Mouse (Mus musculus) brain, embryonic 14.5 days (tissue): Measurements from ENCODE around the gene Aebp2.

Source experiments
- CTCF ChIP-seq: fragments of 200-500 bp; IDR thresholded peaks from 2 replicates; pipeline ENCODE4 v1.5.1; 2012; ENCODE audit warnings: inconsistent platforms, mild to moderate bottlenecking, moderate library complexity, borderline replicate concordance; ENCODE audit not compliant: insufficient read depth, insufficient read length; ENCODE audit errors: extremely low read depth
- POLR2A ChIP-seq: fragments of 200-500 bp; IDR thresholded peaks from 2 replicates; pipeline ENCODE4 v1.6.1; 2012; ENCODE audit warnings: mild to moderate bottlenecking, inconsistent platforms, borderline replicate concordance; ENCODE audit not compliant: poor library complexity, insufficient read depth, insufficient read length, severe bottlenecking; ENCODE audit errors: extremely low read depth

DNA sequence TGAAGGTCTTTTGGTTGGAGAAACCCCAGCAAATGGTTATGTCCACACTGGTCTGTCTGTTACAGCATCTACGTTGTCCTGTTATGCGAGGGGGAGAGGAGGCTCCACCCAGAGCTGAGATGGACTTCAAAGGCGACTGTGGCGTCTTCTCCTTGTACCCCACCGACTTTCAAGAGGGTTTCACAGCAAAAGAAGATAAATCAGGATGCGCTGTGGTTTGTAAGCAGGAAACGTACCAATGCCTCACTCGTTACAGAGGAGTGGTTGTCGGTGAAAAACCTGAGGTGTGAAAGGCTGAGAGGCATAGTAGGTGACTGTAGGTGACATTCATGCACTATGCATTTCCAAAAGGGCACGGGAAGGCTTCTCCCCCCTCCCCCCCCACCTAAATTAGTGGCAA lies 99.6 kb downstream of the Aebp2 start:
- no peak for TF ChIP-seq CTCF
- TF ChIP-seq POLR2A, result no peak
